In genomic region chr16:93935009-93935408, GRCm38 (mm10) we compare ENCODE assay signal across 10 mouse cellular contexts. TPM values are rescaled to one million over a fixed set of nuclear protein-coding genes. Genes with fewer than 3 reads are reported as not detected.
DNase-seq lines count a peak whose midpoint lies in the region; ATAC-seq and TF ChIP-seq lines count a peak whose summit lies in the region.
"Had no signal": no experiment of that assay in that cellular context is flagged by ENCODE, and none has a peak within 500 bp of the region (broad histone marks: within the 10 kb centered on the region; RNA-seq: fewer than 3 reads in every experiment).

No protein-coding gene starts in this region.

- TF ChIP-seq POLR2A in spleen, adult 2 months (IDR thresholded peaks at IDR 0.05; ENCODE audit: low read depth, low read length) = no peak

- no peaks in the 10 kb centered on the region for H3K36me3 ChIP-seq in heart, embryonic 11.5 days (ENCODE audit: control insufficient read depth, insufficient read depth, low read length)
- H3K36me3 ChIP-seq in spleen, adult 2 months (ENCODE audit: control insufficient read depth, insufficient read depth, low read length) = no peaks in the 10 kb centered on the region
- no peaks in the 10 kb centered on the region for H3K36me3 ChIP-seq in limb, embryonic 10.5 days
- no peaks in the 10 kb centered on the region for H3K36me3 ChIP-seq in forebrain, embryonic 14.5 days (ENCODE audit: control insufficient read depth, insufficient read depth, low read length)

- peaks cover 34% of the 10 kb centered on the region for H3K27me3 ChIP-seq in heart, embryonic 11.5 days (ENCODE audit: control insufficient read depth, insufficient read depth, low read length)
- H3K27me3 ChIP-seq in spleen, adult 2 months (ENCODE audit: control insufficient read depth, insufficient read depth, low read length) = no peaks in the 10 kb centered on the region
- peaks cover 48% of the 10 kb centered on the region for H3K27me3 ChIP-seq in limb, embryonic 10.5 days (ENCODE audit: low read depth, poor library complexity, severe bottlenecking)
- 0 out of 2 replicates have a peak, but pooled peaks cover 5% of the 10 kb centered on the region for H3K27me3 ChIP-seq in forebrain, embryonic 14.5 days (replicated peaks; ENCODE audit: control insufficient read depth, insufficient read depth, low read length)

- H3K4me1 ChIP-seq in heart, embryonic 11.5 days (ENCODE audit: control insufficient read depth, insufficient read depth, low read length) = no peaks in the 10 kb centered on the region; the same call in 1 of the 2 replicates
- peaks cover 3% of the 10 kb centered on the region for H3K4me1 ChIP-seq in spleen, adult 2 months (ENCODE audit: control insufficient read depth, insufficient read depth, insufficient read length)
- peaks cover 59% of the 10 kb centered on the region for H3K4me1 ChIP-seq in limb, embryonic 10.5 days
- no peaks in the 10 kb centered on the region for H3K4me1 ChIP-seq in forebrain, embryonic 14.5 days (ENCODE audit: control insufficient read depth, insufficient read depth, low read length)

- DNase-seq in heart, adult 18-20 months = no peak
- peak in 1 of 2 experiments; percentile 40 for DNase-seq in spleen, adult 2 months (ENCODE audit: low read depth in 1 of 2, low spot score in 2 of 2)
- no peak for DNase-seq in spleen, adult 12 weeks (ENCODE audit: low spot score)
- DNase-seq in limb, embryonic 10.5 days (ENCODE audit: low spot score) = no peak
- DNase-seq in thymus, postnatal 36 days = peak; percentile 26 to 43
- DNase-seq in forebrain, embryonic 14.5 days (ENCODE audit: low spot score) = no peak
- DNase-seq in ovary, postnatal 14 days (ENCODE audit: low spot score) = no peak
- DNase-seq: cerebellum, adult 9-11 months had no signal

- H3K4me2 ChIP-seq in heart, embryonic 11.5 days = peak overlapping the region; percentile 3
- H3K4me2 ChIP-seq in forebrain, embryonic 14.5 days (ENCODE audit: low read length) = no peak overlapping the region

- peak overlapping the region; percentile 2; the same call in 1 of the 2 replicates for H3K9ac ChIP-seq in heart, embryonic 11.5 days (ENCODE audit: low read depth, low read length)
- no peak overlapping the region for H3K9ac ChIP-seq in forebrain, embryonic 14.5 days (ENCODE audit: low read length)

- H3K27ac ChIP-seq in heart, embryonic 11.5 days (ENCODE audit: low read depth, low read length) = no peak overlapping the region
- H3K27ac ChIP-seq in spleen, adult 2 months (ENCODE audit: insufficient read depth, low read length) = no peak overlapping the region
- H3K27ac ChIP-seq in limb, embryonic 10.5 days = no peak overlapping the region
- H3K27ac ChIP-seq in forebrain, embryonic 14.5 days (ENCODE audit: low read depth, low read length) = no peak overlapping the region
- H3K27ac ChIP-seq: kidney, postnatal 0 days had no signal

- ATAC-seq in heart, embryonic 11.5 days (replicated peaks; ENCODE audit: insufficient number of reproducible peaks, low FRiP score, low TSS enrichment) = no peak
- ATAC-seq in forebrain, embryonic 14.5 days = no peak

- TF ChIP-seq CTCF in spleen, adult 2 months (IDR thresholded peaks at IDR 0.05; ENCODE audit: extremely low read depth, insufficient read depth, insufficient read length, insufficient replicate concordance) = no peak

- WGBS in heart, embryonic 11.5 days (ENCODE audit: insufficient replicate concordance) = 22% methylated on average over 7 of the region's 7 CpGs
- WGBS in spleen, adult 2 months = 28% methylated on average over 7 of the region's 7 CpGs
- WGBS in limb, embryonic 10.5 days = 18% methylated on average over 7 of the region's 7 CpGs
- 16% methylated on average over 7 of the region's 7 CpGs for WGBS in forebrain, embryonic 14.5 days

- H3K9me3 ChIP-seq in heart, embryonic 11.5 days (replicated peaks; ENCODE audit: control insufficient read depth, low read length) = no peaks in the 10 kb centered on the region
- H3K9me3 ChIP-seq in limb, embryonic 10.5 days (replicated peaks) = no peaks in the 10 kb centered on the region
- no peaks in the 10 kb centered on the region for H3K9me3 ChIP-seq in forebrain, embryonic 14.5 days (replicated peaks; ENCODE audit: control insufficient read depth, low read length)

- no peak overlapping the region for H3K4me3 ChIP-seq in heart, embryonic 11.5 days (ENCODE audit: low read depth, low read length)
- H3K4me3 ChIP-seq in spleen, adult 2 months (ENCODE audit: extremely low read depth, insufficient read depth, insufficient read length) = peak overlapping the region; percentile 27; the same call in 1 of the 2 replicates
- H3K4me3 ChIP-seq in limb, embryonic 10.5 days = peak overlapping the region; percentile 4; the same call in 1 of the 2 replicates
- H3K4me3 ChIP-seq in forebrain, embryonic 14.5 days (ENCODE audit: low read depth, low read length) = no peak overlapping the region

RNA-seq across cellular contexts. Expression of gene Chaf1b, which starts 51.3 kb away (rescaled TPM):
- polyA plus RNA-seq in heart, embryonic 11.5 days (2014; fragmentation: Nextera tagmentation; extraction: Ambion mirVana) = 62.3 and 66.9 TPM in 2 replicates
- under 1 TPM; 0.40 to 0.57 TPM for total RNA-seq in heart, adult 18-20 months (2021)
- polyA plus RNA-seq in spleen, adult 2 months (2012; rRNA removed) = 4.9 and 5.7 TPM in 2 replicates
- polyA plus RNA-seq in limb, embryonic 10.5 days (2016; fragmentation: Nextera tagmentation; extraction: Ambion mirVana) = 137 and 146 TPM in 2 replicates
- 44.0 and 56.4 TPM in 2 replicates for polyA plus RNA-seq in forebrain, embryonic 14.5 days (2014; fragmentation: Nextera tagmentation; extraction: Ambion mirVana)

Comparison
In these comparisons a context has a peak if more than half of its experiments do, and no peak if none do; other contexts are left out.
1. H3K4me3 ChIP-seq: peak in spleen, adult 2 months (single experiment) and limb, embryonic 10.5 days (single experiment); none in heart, embryonic 11.5 days (single experiment) and forebrain, embryonic 14.5 days (single experiment).
2. DNase-seq: peak in thymus, postnatal 36 days (2 of 2); none in heart, adult 18-20 months (0 of 2), spleen, adult 12 weeks (single experiment), limb, embryonic 10.5 days (single experiment), forebrain, embryonic 14.5 days (single experiment) and ovary, postnatal 14 days (single experiment).